Mouse (Mus musculus): ENCODE measurements at regions not wholly inside any gene's neighbourhood (a gene's known extent, or its start where the extent isn't known, plus 50 kb on each side); places are given as distances from the start of the nearest gene placed in this dataset.
A peak's percentile ranks its signal among the peaks of the same experiment; 100 is the strongest.

GRCm38 (mm10) chr12:15698829-15699228 lies 117.9 kb downstream of the Trib2 start:
- H3K4me3 ChIP-seq, result no peak overlapping the region
- no peak for DNase-seq (ENCODE audit: low spot score in 2 of 2)
- no peak overlapping the region for H3K27ac ChIP-seq
- no peak for TF ChIP-seq CTCF (conservative IDR thresholded peaks at IDR 0.05)

GRCm38 (mm10) chr12:15698042-15698771 lies 118.5 kb downstream of the Trib2 start:
- TF ChIP-seq CTCF (conservative IDR thresholded peaks at IDR 0.05), result no peak
- H3K27ac ChIP-seq, result no peak overlapping the region
- no peak overlapping the region for H3K4me3 ChIP-seq
- no peak for DNase-seq (ENCODE audit: low spot score in 2 of 2)

GRCm38 (mm10) chr12:15688342-15688741 lies 128.4 kb downstream of the Trib2 start:
- H3K4me3 ChIP-seq, result no peak overlapping the region

GRCm38 (mm10) chr12:15684311-15684710 lies 132.4 kb downstream of the Trib2 start:
- no peak overlapping the region for H3K27ac ChIP-seq
- DNase-seq (ENCODE audit: low spot score in 2 of 2), result no peak
- TF ChIP-seq CTCF (conservative IDR thresholded peaks at IDR 0.05), result no peak
- H3K4me3 ChIP-seq, result no peak overlapping the region

More at GRCm38 (mm10) chr12:15688342-15688741, 128.4 kb downstream of the Trib2 start:
- no peak for TF ChIP-seq CTCF (conservative IDR thresholded peaks at IDR 0.05)
- DNase-seq (ENCODE audit: low spot score in 2 of 2), result no peak
- H3K27ac ChIP-seq, result no peak overlapping the region

- Histone ChIP-seq H3K4me3 (no peak overlapping the region), H3K27ac (peak overlapping the region; percentile 44; the same call in 1 of the 2 replicates)
- no peak for TF ChIP-seq CTCF (conservative IDR thresholded peaks at IDR 0.05)
- no peak for DNase-seq (ENCODE audit: low spot score in 2 of 2)
Observed at GRCm38 (mm10) chr12:15681678-15682355, 134.9 kb downstream of the Trib2 start.

GRCm38 (mm10) chr12:15676127-15676526 lies 140.6 kb downstream of the Trib2 start:
- no peak for TF ChIP-seq CTCF (conservative IDR thresholded peaks at IDR 0.05)
- H3K27ac ChIP-seq, result no peak overlapping the region
- no peak for DNase-seq (ENCODE audit: low spot score in 2 of 2)

GRCm38 (mm10) chr12:15659755-15660154 lies 157.0 kb downstream of the Trib2 start:
- TF ChIP-seq CTCF (conservative IDR thresholded peaks at IDR 0.05), result no peak
- DNase-seq (ENCODE audit: low spot score in 2 of 2), result no peak
- no peak overlapping the region for H3K27ac ChIP-seq
- no peak overlapping the region for H3K4me3 ChIP-seq

More at GRCm38 (mm10) chr12:15676127-15676526, 140.6 kb downstream of the Trib2 start:
- no peak overlapping the region for H3K4me3 ChIP-seq

- no peak overlapping the region for H3K27ac ChIP-seq
- TF ChIP-seq CTCF (conservative IDR thresholded peaks at IDR 0.05), result no peak
- DNase-seq (ENCODE audit: low spot score in 2 of 2), result no peak
Observed at GRCm38 (mm10) chr12:15659332-15659731, 157.4 kb downstream of the Trib2 start.

GRCm38 (mm10) chr12:15657748-15658251 lies 158.9 kb downstream of the Trib2 start:
- Histone ChIP-seq H3K27ac (no peak overlapping the region), H3K4me3 (no peak overlapping the region)
- DNase-seq (ENCODE audit: low spot score in 2 of 2), result no peak
- TF ChIP-seq CTCF (conservative IDR thresholded peaks at IDR 0.05), result no peak

More at GRCm38 (mm10) chr12:15659332-15659731, 157.4 kb downstream of the Trib2 start:
- no peak overlapping the region for H3K4me3 ChIP-seq

- H3K4me3 ChIP-seq, result no peak overlapping the region
- no peak for TF ChIP-seq CTCF (conservative IDR thresholded peaks at IDR 0.05)
- H3K27ac ChIP-seq, result no peak overlapping the region
- DNase-seq (ENCODE audit: low spot score in 2 of 2), result no peak
Observed at GRCm38 (mm10) chr12:15654585-15654984, 162.1 kb downstream of the Trib2 start.

- no peak overlapping the region for H3K4me3 ChIP-seq
- no peak overlapping the region for H3K27ac ChIP-seq
- no peak for DNase-seq (ENCODE audit: low spot score in 2 of 2)
- TF ChIP-seq CTCF (conservative IDR thresholded peaks at IDR 0.05), result no peak
Observed at GRCm38 (mm10) chr12:15653357-15653763, 163.4 kb downstream of the Trib2 start.

- Histone ChIP-seq H3K27ac (no peak overlapping the region), H3K4me3 (no peak overlapping the region)
- DNase-seq (ENCODE audit: low spot score in 2 of 2), result no peak
- TF ChIP-seq CTCF (conservative IDR thresholded peaks at IDR 0.05), result no peak
Observed at GRCm38 (mm10) chr12:15651293-15651692, 165.4 kb downstream of the Trib2 start.

- DNase-seq (ENCODE audit: low spot score in 2 of 2), result no peak
- no peak for TF ChIP-seq CTCF (conservative IDR thresholded peaks at IDR 0.05)
- Histone ChIP-seq H3K4me3 (no peak overlapping the region), H3K27ac (no peak overlapping the region)
Observed at GRCm38 (mm10) chr12:15649906-15650305, 166.8 kb downstream of the Trib2 start.

Measured in layer of hippocampus, adult 2 months (tissue).